Mouse (Mus musculus): ENCODE results near the gene Fcer1g. TPM values are rescaled to one million over a fixed set of nuclear protein-coding genes. Genes with fewer than 3 reads are reported as not detected.
"Not testable (repeated sequence)": the region's sequence is repeated elsewhere in the genome, so short reads cannot be mapped to it uniquely, and the experiment has no call there.

Fcer1g gene
- polyA plus RNA-seq, 1 experiment, result 16.5 TPM

DNA sequence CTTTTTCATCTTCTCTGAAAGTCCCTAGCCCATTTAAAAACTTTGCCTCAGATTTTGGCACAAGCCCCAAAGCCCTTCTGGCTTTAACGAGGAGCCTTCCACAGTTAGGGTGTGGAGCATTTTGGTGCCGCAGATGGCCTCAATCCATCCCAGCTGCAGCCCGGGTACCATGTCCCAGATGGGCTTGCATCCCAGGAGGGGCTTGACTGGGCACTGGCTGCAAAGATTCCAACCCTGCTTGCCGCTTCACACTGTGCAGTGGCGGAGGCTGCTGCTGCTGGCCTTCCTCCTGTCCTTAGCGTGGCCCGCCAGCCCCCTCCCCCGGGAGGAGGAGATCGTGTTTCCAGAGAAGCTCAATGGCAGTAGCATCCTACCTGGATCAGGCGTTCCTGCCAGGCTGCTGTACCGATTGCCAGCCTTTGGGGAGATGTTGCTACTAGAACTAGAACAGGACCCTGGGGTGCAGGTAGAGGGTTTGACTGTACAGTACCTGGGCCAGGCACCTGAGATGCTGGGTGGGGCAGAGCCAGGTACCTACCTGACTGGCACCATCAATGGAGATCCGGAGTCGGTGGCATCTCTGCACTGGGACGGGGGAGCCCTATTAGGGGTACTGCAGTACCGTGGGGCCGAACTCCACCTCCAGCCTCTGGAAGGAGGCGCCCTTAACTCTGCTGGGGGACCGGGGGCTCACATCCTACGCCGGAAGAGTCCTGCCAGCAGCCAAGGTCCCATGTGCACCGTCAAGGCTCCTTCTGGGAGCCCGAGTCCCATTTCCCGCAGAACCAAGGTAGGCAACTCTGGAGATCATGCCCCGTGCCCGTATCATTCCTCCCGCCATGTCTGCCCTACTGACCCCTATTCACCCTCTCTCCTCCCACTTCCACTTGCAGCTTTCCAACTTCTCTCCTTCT is 16.8 kb upstream of the Fcer1g start, which contains the start of gene Ndufs2:
TSS of gene Ndufs2 (minus strand) at position 709 of the 914 bp plus-strand sequence.
- TF ChIP-seq POLR2A (IDR thresholded peaks at IDR 0.05; ENCODE audit: borderline replicate concordance, extremely low read depth, insufficient read depth, insufficient read length, poor library complexity, severe bottlenecking) (no peak), CTCF (IDR thresholded peaks at IDR 0.05; ENCODE audit: borderline replicate concordance, extremely low read depth, insufficient read depth, insufficient read length) (no peak)
- DNase-seq (ENCODE audit: low read depth), result peak; percentile 89

DNA sequence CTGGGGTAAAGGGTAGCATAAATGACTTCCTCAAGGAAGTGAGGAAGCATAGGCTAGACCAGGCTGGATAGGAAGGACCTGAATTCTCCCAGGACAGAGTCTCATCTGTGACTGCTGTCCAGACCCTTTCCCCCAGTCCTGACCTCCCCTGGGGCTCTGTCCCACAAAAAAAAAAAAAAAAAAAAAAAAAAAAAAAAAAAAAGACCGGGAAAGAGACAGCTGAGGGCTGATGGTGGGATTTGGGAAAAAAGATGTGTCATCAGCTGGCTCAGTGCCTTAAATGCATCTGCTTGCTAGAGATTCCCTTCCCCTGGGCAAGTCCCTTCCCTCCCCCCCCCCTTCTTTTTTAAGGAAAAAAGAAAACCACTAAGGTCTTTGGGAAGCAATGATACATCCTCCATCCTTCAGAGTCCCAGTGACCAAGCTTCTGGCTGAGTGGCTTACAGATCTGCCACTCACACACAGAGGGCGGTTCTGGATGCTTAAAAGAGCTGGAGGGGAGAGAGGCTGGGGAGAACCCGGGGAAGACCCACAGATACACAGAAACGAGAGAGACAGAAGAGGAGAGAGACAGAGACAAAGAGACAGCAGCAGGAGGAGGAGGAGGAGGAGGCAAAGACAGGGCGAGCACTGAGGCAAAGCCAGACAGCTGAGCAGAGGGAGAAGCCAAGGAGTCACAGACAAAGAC is 15.9 kb upstream of the Fcer1g start, which contains the start of gene Adamts4:
TSS of gene Adamts4 (plus strand) at position 509 of the 688 bp plus-strand sequence.
- peak; percentile 84 for DNase-seq (ENCODE audit: low read depth)
- no peak for TF ChIP-seq POLR2A (IDR thresholded peaks at IDR 0.05; ENCODE audit: borderline replicate concordance, extremely low read depth, insufficient read depth, insufficient read length, poor library complexity, severe bottlenecking)
- no peak for TF ChIP-seq CTCF (IDR thresholded peaks at IDR 0.05; ENCODE audit: borderline replicate concordance, extremely low read depth, insufficient read depth, insufficient read length)

DNA sequence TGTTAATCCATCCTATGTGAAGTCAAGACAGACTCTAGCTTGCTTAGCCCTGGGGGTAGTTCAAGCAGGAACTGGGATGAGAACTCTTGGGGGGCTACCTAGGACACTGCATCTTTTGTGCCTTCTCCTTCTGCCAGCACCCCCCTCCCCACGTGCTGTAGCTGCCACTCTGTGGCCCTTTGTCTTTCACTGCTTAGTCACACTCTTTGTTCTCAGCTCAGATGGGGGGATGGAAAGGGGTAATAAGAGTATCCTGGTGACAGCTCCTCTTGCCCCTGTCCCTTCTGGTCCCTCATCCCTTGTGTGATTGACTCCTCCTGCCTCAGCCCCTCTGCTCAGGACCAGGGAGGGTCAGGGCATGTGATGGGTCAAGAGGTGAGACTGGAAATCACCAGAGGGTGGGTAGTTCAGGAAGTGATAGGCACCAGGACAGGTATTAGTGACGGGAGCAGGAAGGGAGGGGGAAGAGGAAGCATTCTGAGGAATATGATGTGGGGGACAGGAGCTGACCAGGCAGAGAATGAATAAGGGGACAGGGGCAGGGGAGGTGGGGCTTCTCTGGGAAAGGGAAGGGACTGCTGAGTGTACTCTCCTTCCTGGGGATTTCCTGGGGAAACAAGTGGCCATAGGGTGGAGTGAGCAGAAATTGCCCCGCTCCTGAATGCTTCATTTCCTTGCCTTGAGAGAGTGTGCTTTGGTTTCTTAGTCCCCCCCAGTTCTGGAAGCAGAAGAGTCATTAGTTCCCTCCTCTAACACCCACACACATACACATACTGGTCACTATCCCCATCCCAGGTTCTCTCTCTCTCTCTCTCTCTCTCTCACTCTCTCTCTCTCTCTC is 14.4 kb upstream of the Fcer1g start:
- TF ChIP-seq POLR2A (IDR thresholded peaks at IDR 0.05; ENCODE audit: borderline replicate concordance, extremely low read depth, insufficient read depth, insufficient read length, poor library complexity, severe bottlenecking), result no peak
- TF ChIP-seq CTCF (IDR thresholded peaks at IDR 0.05; ENCODE audit: borderline replicate concordance, extremely low read depth, insufficient read depth, insufficient read length), result no peak
- DNase-seq (ENCODE audit: low read depth), result peak; percentile 31

DNA sequence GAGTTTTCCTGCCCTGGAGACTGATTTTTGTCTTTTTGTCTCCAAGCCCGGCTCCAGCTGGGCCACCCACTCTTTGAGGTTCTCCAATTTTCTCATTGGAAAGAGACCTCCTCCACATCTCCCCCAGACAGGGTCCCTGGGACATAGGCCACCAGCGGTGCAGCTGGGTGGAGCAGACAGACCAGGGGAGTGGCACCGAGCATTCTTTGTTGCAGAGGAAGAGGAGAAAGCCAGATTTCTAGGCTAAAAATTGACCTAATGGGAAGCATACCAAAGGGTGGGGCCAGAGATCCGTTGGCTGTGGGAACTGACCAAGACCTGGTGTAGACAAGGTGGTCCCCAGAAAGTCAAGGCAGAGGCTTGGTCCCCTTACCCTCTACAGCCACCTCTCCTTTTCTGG is 13.8 kb upstream of the Fcer1g start:
- DNase-seq (ENCODE audit: low read depth), result no peak
- TF ChIP-seq POLR2A (IDR thresholded peaks at IDR 0.05; ENCODE audit: borderline replicate concordance, extremely low read depth, insufficient read depth, insufficient read length, poor library complexity, severe bottlenecking) (no peak), CTCF (IDR thresholded peaks at IDR 0.05; ENCODE audit: borderline replicate concordance, extremely low read depth, insufficient read depth, insufficient read length) (no peak)

DNA sequence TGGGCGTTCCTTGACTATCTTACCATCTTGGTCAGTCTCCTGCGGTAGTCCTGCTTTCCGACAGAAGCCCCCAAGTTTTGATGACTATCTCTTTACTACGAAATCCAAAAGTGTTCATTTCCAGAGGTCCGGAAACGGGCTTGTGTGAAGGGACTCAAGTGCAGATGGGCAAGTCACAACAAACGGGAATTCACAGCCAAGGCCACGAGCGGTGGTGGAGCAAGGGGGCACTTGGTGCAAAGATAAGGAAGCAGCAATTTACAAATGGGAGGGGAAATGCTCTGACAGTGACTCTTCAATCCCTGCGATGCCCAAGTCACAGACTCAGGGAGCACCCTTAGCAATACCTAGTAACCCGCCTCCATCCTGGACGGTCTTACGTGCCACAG is 13.3 kb upstream of the Fcer1g start:
- TF ChIP-seq CTCF (IDR thresholded peaks at IDR 0.05; ENCODE audit: borderline replicate concordance, extremely low read depth, insufficient read depth, insufficient read length) (no peak), POLR2A (IDR thresholded peaks at IDR 0.05; ENCODE audit: borderline replicate concordance, extremely low read depth, insufficient read depth, insufficient read length, poor library complexity, severe bottlenecking) (no peak)

DNA sequence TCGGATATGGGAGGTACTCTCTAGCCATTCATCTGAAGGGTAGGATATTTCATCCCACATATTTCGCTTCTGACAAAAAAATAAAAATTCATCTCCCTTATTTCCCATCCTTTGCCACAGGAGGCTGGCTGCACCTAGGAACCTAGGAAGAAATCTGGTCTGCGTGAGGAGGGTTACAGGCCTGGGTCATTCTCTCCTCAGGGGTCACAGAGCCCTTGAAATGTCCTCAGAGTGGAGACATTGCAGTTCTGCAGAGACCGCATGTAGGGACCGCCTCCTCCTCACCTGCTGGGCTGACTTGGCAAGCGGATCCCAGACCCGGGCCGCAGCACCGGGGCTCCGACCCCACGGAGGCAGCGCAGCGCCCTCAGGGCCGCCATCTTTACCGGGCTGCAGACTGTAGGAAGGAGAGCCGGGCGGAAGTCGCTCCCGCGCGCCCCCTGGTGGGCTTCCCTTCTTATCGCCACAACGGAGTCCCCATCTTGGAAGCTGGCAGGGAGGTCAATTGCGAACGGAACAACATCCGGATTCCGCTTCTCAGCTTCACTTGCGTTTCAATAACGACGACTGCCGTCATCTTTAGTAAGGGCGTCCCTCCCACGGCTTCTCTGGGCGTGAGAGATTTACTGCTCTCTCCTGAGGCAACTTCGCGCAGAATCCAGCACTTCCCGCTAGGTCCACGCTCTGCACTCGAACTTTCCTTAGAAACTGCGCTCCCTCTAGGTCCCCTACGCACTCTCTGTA is 12.7 kb upstream of the Fcer1g start:
- peak; percentile 87 for TF ChIP-seq POLR2A (IDR thresholded peaks at IDR 0.05; ENCODE audit: borderline replicate concordance, extremely low read depth, insufficient read depth, insufficient read length, poor library complexity, severe bottlenecking)
- TF ChIP-seq CTCF (IDR thresholded peaks at IDR 0.05; ENCODE audit: borderline replicate concordance, extremely low read depth, insufficient read depth, insufficient read length), result peak; percentile 92

More for the DNA sequence above, 13.3 kb upstream of the Fcer1g start:
- no peak for DNase-seq (ENCODE audit: low read depth)

DNA sequence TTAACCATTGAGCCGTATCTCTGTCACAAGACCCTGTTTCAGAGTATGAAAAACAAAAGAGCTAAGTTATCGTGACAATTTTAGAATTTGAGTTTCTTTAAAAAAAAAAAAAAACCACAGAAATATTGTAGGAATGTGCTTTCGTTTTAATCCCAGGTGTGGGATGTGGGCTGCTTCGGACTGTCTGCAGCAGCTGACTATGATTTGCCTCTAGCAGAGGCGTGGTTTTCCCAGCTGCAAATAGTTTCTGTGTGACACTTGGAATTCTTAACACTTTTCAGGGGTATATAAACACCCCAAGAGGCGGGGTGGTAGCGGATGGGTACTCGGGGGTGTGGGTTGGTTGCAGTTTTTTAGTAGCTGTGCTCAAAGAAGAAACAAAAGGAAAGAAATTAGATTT is 11.2 kb upstream of the Fcer1g start:
- TF ChIP-seq CTCF (IDR thresholded peaks at IDR 0.05; ENCODE audit: borderline replicate concordance, extremely low read depth, insufficient read depth, insufficient read length) (no peak), POLR2A (IDR thresholded peaks at IDR 0.05; ENCODE audit: borderline replicate concordance, extremely low read depth, insufficient read depth, insufficient read length, poor library complexity, severe bottlenecking) (no peak)

More for the DNA sequence above, 12.7 kb upstream of the Fcer1g start:
- peak; percentile 100 for DNase-seq (ENCODE audit: low read depth)

DNA sequence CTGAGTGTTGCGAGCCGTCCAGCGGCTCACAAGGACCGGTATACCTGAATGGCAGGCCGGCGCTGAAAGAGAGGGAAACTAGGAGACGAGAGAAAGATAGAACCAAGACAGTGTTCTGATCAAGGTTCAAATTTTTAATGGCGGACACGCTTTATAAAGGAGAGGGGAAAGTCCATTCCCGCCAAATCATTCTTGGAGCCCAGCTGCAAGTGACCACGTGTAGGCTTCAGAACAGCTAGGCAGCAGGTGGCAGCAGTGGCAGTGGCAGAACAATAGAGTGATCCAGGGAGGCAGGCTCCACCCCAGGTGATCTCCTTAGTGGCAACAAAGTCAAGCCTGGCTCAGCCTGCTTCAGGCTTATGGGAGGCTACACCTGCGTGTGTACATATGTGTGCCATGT is 7.8 kb upstream of the Fcer1g start:
- not testable (repeated sequence) for DNase-seq (ENCODE audit: low read depth)

More for the DNA sequence above, 11.2 kb upstream of the Fcer1g start:
- no peak for DNase-seq (ENCODE audit: low read depth)

DNA sequence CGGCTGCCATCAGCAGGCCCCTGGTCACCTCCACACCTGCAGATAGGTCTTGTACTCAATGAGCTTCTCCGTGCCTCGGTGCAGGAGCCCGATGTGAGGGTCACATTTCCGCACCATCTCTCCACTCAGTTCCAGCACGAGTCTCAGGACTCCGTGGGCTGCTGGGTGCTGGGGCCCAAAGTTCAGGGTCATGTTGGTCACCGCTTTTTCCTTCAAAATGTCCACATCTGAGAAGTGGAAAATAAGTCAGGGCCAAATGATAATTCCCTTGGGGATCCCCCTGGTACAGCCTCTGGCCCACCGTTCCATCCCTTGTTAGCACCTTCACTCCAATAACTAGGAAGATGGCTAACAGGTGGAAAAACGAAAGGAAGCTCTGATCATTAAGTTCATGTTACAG is 6.7 kb upstream of the Fcer1g start:
- no peak for TF ChIP-seq CTCF (IDR thresholded peaks at IDR 0.05; ENCODE audit: borderline replicate concordance, extremely low read depth, insufficient read depth, insufficient read length)
- no peak for TF ChIP-seq POLR2A (IDR thresholded peaks at IDR 0.05; ENCODE audit: borderline replicate concordance, extremely low read depth, insufficient read depth, insufficient read length, poor library complexity, severe bottlenecking)
- no peak for DNase-seq (ENCODE audit: low read depth)

DNA sequence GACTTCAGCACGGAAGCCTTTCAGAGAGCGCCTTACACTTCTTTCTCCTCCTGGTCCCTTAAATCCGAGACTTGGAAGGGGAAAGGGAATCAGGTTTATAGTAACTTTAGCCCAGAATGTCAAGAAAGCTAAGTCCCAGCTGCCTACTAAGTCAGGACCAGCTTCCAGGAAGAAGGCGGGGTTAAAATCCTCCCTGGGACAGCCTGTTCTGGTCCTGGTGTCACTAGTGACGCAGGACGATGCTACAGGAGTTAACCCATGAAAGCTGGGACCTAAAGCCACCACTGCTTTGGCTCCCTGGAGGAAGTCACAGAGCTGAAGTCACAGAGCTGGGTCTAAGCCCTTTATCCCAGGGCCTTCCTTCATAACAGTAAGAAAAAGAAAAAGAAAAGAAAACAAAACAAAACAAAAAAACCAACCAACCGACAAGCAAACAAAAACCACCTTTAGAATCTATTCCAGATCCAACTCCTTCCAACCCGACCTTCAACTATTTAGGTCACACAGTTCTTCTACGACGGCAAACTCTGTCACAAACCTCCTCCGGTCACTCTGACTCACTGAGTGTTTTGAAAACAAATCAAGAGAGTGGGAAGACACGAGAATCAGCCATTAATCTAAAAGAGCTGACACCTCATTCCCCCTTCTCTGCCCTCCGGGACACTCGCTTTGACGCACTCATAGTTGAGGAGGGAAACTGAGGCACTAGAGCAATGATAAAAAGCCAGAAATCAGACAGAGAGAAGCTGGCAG is 6.0 kb upstream of the Fcer1g start:
- TF ChIP-seq CTCF (IDR thresholded peaks at IDR 0.05; ENCODE audit: borderline replicate concordance, extremely low read depth, insufficient read depth, insufficient read length) (no peak), POLR2A (IDR thresholded peaks at IDR 0.05; ENCODE audit: borderline replicate concordance, extremely low read depth, insufficient read depth, insufficient read length, poor library complexity, severe bottlenecking) (no peak)
- no peak for DNase-seq (ENCODE audit: low read depth)
